8 mouse cellular contexts compared by ENCODE assay signal in the genomic region with DNA sequence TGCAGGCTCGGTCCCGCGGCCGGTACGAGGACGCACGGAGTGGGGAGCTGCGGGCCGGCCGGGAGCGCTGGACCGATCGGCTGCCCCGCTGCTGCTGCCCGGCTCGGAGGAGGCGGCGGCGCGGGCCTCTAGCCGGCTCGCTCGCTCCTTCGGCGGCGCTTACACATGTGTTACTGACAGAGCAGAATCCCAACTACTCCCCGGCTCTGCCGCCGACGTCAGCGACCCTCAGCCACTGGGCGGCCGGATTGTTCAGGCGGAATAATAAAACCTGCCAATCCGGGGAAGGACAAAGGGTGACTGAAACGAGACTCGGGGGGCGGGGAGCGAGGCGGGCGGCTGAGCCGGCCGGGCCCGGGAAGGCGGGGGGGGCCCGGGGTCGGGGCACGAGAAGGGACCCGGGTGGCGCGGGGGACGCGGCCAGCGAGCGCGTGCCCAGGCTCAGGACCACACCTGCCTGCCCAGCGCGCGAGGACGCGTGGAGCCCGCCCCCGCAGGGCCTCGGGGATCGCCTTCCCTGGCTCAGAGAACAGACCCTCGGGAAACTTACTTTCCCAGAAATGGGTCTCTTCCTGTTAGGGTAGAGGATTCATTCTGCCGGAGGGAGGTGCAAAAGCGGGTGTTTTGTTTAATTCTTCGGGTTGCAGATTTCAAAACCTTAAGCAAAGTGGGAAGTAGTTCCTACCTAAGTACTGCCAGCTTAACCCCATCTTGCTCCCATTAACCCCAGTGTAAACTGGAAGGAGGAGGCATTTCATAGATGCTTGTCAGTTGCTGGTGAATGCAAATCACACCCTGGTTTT. TPM values are rescaled to one million over a fixed set of nuclear protein-coding genes. Genes with fewer than 3 reads are reported as not detected.
DNase-seq lines count a peak whose midpoint lies in the region; ATAC-seq and TF ChIP-seq lines count a peak whose summit lies in the region.

No protein-coding gene starts in this region.

- intact Hi-C loops in heart, postnatal 25 days (cut with DNase I), result loop anchor here (10.0 kb wide), 3 partner anchors 509 to 701 kb away; no protein-coding TSS in a partner anchor

- H3K4me1 ChIP-seq in ES-Bruce4 (ENCODE audit: control insufficient read depth, insufficient read depth, low read length), result peaks cover 1% of the 10 kb centered on the region
- H3K4me1 ChIP-seq in forebrain, embryonic 15.5 days, result peaks cover 22% of the 10 kb centered on the region
- H3K4me1 ChIP-seq in lung, adult 2 months (ENCODE audit: control insufficient read depth, insufficient read depth, low read length), result peaks cover 6% of the 10 kb centered on the region
- peaks cover 25% of the 10 kb centered on the region for H3K4me1 ChIP-seq in neural tube, embryonic 15.5 days

- DNase-seq in heart, postnatal 25 days (ENCODE audit: low spot score), result peak; percentile 94
- DNase-seq in layer of hippocampus, adult 2 months (ENCODE audit: low spot score in 2 of 2), result peak; percentile 92 to 95
- peak; percentile 94 for DNase-seq in lung, adult 2 months
- peak; percentile 94 for DNase-seq in testis, postnatal 10 days (ENCODE audit: low spot score)

- no peaks in the 10 kb centered on the region for H3K27me3 ChIP-seq in ES-Bruce4 (ENCODE audit: control insufficient read depth, insufficient read depth, low read length, poor library complexity, severe bottlenecking)
- H3K27me3 ChIP-seq in forebrain, embryonic 15.5 days, result 0 out of 2 replicates have a peak, but pooled peaks cover 3% of the 10 kb centered on the region
- H3K27me3 ChIP-seq in neural tube, embryonic 15.5 days (replicated peaks), result peaks cover 4% of the 10 kb centered on the region; the same call in 1 of the 2 replicates

- TF ChIP-seq POLR2A in ES-Bruce4 (IDR thresholded peaks at IDR 0.05; ENCODE audit: insufficient read depth, low read length), result no peak
- TF ChIP-seq POLR2A in lung, adult 2 months (IDR thresholded peaks at IDR 0.05; ENCODE audit: borderline replicate concordance, extremely low read depth, low read depth, low read length), result peak; percentile 65; the same call in 1 of the 2 replicates

- TF ChIP-seq EP300 in ES-Bruce4 (IDR thresholded peaks at IDR 0.05; ENCODE audit: insufficient read depth, low read depth, low read length), result no peak

- peak overlapping the region; percentile 34 for H3K27ac ChIP-seq in ES-Bruce4 (ENCODE audit: insufficient read depth, low read length)
- peak overlapping the region; percentile 97 for H3K27ac ChIP-seq in forebrain, embryonic 15.5 days (replicated peaks)
- peak overlapping the region; percentile 94 for H3K27ac ChIP-seq in layer of hippocampus, adult 2 months
- peak overlapping the region; percentile 97 for H3K27ac ChIP-seq in neural tube, embryonic 15.5 days (replicated peaks)

- H3K4me2 ChIP-seq in forebrain, embryonic 15.5 days (replicated peaks), result peak overlapping the region; percentile 89
- H3K4me2 ChIP-seq in neural tube, embryonic 15.5 days, result peak overlapping the region; percentile 70

- peak; percentile 89 for ATAC-seq in cerebellum, adult (ENCODE audit: insufficient number of reproducible peaks, low FRiP score, low TSS enrichment)
- peak; percentile 95 for ATAC-seq in forebrain, embryonic 15.5 days (replicated peaks)
- peak; percentile 93 for ATAC-seq in neural tube, embryonic 15.5 days (ENCODE audit: low FRiP score)

- no peaks in the 10 kb centered on the region for H3K9me3 ChIP-seq in ES-Bruce4 (replicated peaks; ENCODE audit: control insufficient read depth, insufficient read depth, low read length, poor library complexity, severe bottlenecking)
- no peaks in the 10 kb centered on the region for H3K9me3 ChIP-seq in forebrain, embryonic 15.5 days
- no peaks in the 10 kb centered on the region for H3K9me3 ChIP-seq in neural tube, embryonic 15.5 days (replicated peaks)

- no peaks in the 10 kb centered on the region; the same call in 1 of the 2 replicates for H3K36me3 ChIP-seq in ES-Bruce4 (ENCODE audit: control insufficient read depth, insufficient read depth, low read length, poor library complexity, severe bottlenecking)
- no peaks in the 10 kb centered on the region for H3K36me3 ChIP-seq in forebrain, embryonic 15.5 days
- H3K36me3 ChIP-seq in neural tube, embryonic 15.5 days, result no peaks in the 10 kb centered on the region

- peak overlapping the region; percentile 80 for H3K4me3 ChIP-seq in ES-Bruce4 (ENCODE audit: low read depth, low read length)
- peak overlapping the region; percentile 71 for H3K4me3 ChIP-seq in forebrain, embryonic 15.5 days
- H3K4me3 ChIP-seq in layer of hippocampus, adult 2 months, result peak overlapping the region; percentile 82
- peak overlapping the region; percentile 76 for H3K4me3 ChIP-seq in lung, adult 2 months (replicated peaks; ENCODE audit: extremely low read depth, low read depth, low read length)
- H3K4me3 ChIP-seq in neural tube, embryonic 15.5 days (replicated peaks), result peak overlapping the region; percentile 81

- WGBS in forebrain, embryonic 15.5 days, result under 1% methylated on average over 61 of the region's 69 CpGs
- WGBS in lung, adult 2 months, result under 1% methylated on average over 64 of the region's 69 CpGs
- WGBS in neural tube, embryonic 15.5 days, result under 1% methylated on average over 60 of the region's 69 CpGs

- TF ChIP-seq CTCF in ES-Bruce4 (IDR thresholded peaks at IDR 0.05; ENCODE audit: low read depth, low read length), result no peak
- no peak; the same call in 1 of the 2 replicates for TF ChIP-seq CTCF in layer of hippocampus, adult 2 months (conservative IDR thresholded peaks at IDR 0.05)
- no peak for TF ChIP-seq CTCF in lung, adult 2 months (IDR thresholded peaks at IDR 0.05; ENCODE audit: insufficient read depth, low read length)

- peak overlapping the region; percentile 93 for H3K9ac ChIP-seq in ES-Bruce4 (ENCODE audit: low read depth, poor library complexity, severe bottlenecking)
- H3K9ac ChIP-seq in forebrain, embryonic 15.5 days (replicated peaks), result peak overlapping the region; percentile 83
- H3K9ac ChIP-seq in neural tube, embryonic 15.5 days (replicated peaks), result peak overlapping the region; percentile 94

RNA-seq across cellular contexts. Expression of a gene that starts 0.5 kb away (rescaled TPM):
- 28.9 and 30.7 TPM in 2 replicates for polyA plus RNA-seq in ES-Bruce4 (2011; ENCODE audit: insufficient read depth, insufficient read length, low read depth, missing spikeins)
- polyA plus RNA-seq in forebrain, embryonic 15.5 days (2015; fragmentation: Nextera tagmentation; extraction: Ambion mirVana), result 133 and 136 TPM in 2 replicates
- total RNA-seq in heart, postnatal 25 days (2021), result 10 to 100 TPM; 31.4 to 33.1 TPM
- total RNA-seq in layer of hippocampus, adult 2 months (2021), result 100 to 1,000 TPM; 226 to 236 TPM
- 68.5 and 71.7 TPM in 2 replicates for polyA plus RNA-seq in lung, adult 2 months (2012; rRNA removed)
- polyA plus RNA-seq in neural tube, embryonic 15.5 days (2015; fragmentation: Nextera tagmentation; extraction: Ambion mirVana), result 82.3 and 96.5 TPM in 2 replicates

Comparison
In these comparisons a context has a peak if more than half of its experiments do, and no peak if none do; other contexts are left out.
1. Peak in every context shown above with its lines: DNase-seq, ATAC-seq, H3K4me3 ChIP-seq and H3K27ac ChIP-seq.
2. H3K27ac ChIP-seq: peak in every context shown above with its lines; median percentile 97 in forebrain, embryonic 15.5 days; 97 in neural tube, embryonic 15.5 days; 94 in layer of hippocampus, adult 2 months; 34 in ES-Bruce4.